Mouse (Mus musculus): Measurements from ENCODE around the gene Sv2a.

GRCm38 (mm10) chr3:96159820-96160219 is 21.1 kb upstream of the Sv2a start:
- no peak for TF ChIP-seq CHD2 (IDR thresholded peaks at IDR 0.05; ENCODE audit: low read depth, low read length)
- TF ChIP-seq HCFC1 (IDR thresholded peaks at IDR 0.05; ENCODE audit: borderline replicate concordance, insufficient read depth, low read length) = no peak
- no peak for TF ChIP-seq MAFK (IDR thresholded peaks at IDR 0.05; ENCODE audit: insufficient read depth, low read depth, low read length)

Measured in ES-E14 (cell line).